Mouse (Mus musculus) small intestine, adult 2 months (tissue): ENCODE measurements around the gene Schip1.

Source experiments
- CTCF ChIP-seq: fragments of 200-500 bp; IDR thresholded peaks from 2 replicates; pipeline ENCODE4 v1.5.1; 2012; ENCODE audit warnings: low read depth, mild to moderate bottlenecking, control low read depth, inconsistent platforms, low read length, moderate library complexity, mixed read lengths; ENCODE audit not compliant: insufficient replicate concordance, insufficient read length; ENCODE audit errors: extremely low read depth
- POLR2A ChIP-seq: fragments of 200-500 bp; IDR thresholded peaks from 2 replicates; pipeline ENCODE4 v1.6.1; 2012; ENCODE audit warnings: low read depth, mild to moderate bottlenecking, control low read depth, inconsistent platforms, low read length, moderate library complexity

DNA sequence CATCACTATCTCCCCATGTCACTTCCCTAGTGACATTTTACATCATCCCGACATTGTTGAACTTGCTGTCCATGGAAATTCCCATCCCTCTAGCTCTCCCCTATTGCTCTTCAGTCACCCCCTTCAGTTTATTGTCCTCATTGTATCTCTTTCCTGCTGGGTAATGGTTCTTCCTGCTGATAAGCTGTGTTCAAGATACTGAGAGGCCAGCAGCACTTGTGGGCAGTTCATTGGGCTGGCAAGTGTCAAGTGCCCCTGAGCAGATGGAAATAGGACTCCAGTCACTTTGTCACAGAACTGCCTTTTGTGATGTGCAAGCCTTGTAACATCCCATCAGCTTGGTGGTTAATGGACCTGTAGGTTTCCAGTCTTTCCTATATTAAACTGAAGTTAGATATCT lies 241.0 kb downstream of the Schip1 start:
- TF ChIP-seq POLR2A: no peak
- TF ChIP-seq CTCF: no peak
